Mouse (Mus musculus) embryonic facial prominence, embryonic 13.5 days (tissue): ENCODE results near the gene E130208F15Rik. TPM values are rescaled to one million over a fixed set of nuclear protein-coding genes. Genes with fewer than 3 reads are reported as not detected.

Experiments used
- ATAC-seq: fragments of 200-750 bp; cut with Nextera tagmentation; 2 replicates; pipeline ENCODE4 v1.8.0; 2017; ENCODE audit warnings: low read depth; ENCODE audit not compliant: insufficient number of reproducible peaks, insufficient read depth, low FRiP score, low TSS enrichment
- H3K27ac ChIP-seq: fragments of 300-500 bp; sonication (generic); 2 replicates; pipeline ENCODE4 v1.5.1; 2015; ENCODE audit warnings: moderate library complexity, mild to moderate bottlenecking, inconsistent platforms
- H3K27me3 ChIP-seq: fragments of 300-500 bp; sonication (generic); 2 replicates; pipeline ENCODE4 v1.6.1; 2015; ENCODE audit warnings: mild to moderate bottlenecking, inconsistent platforms
- H3K36me3 ChIP-seq: fragments of 300-500 bp; sonication (generic); 2 replicates; pipeline ENCODE4 v1.6.1; 2015; ENCODE audit warnings: mild to moderate bottlenecking, inconsistent platforms
- H3K4me1 ChIP-seq: fragments of 300-500 bp; sonication (generic); 2 replicates; pipeline ENCODE4 v1.6.1; 2015; ENCODE audit warnings: inconsistent platforms
- H3K4me2 ChIP-seq: fragments of 300-500 bp; sonication (generic); 2 replicates; pipeline ENCODE4 v1.6.1; 2015; ENCODE audit warnings: moderate library complexity, mild to moderate bottlenecking, inconsistent platforms
- H3K4me3 ChIP-seq: fragments of 300-500 bp; sonication (generic); 2 replicates; pipeline ENCODE4 v1.5.1; 2015; ENCODE audit warnings: mild to moderate bottlenecking, inconsistent platforms
- H3K9ac ChIP-seq: fragments of 300-500 bp; sonication (generic); 2 replicates; pipeline ENCODE4 v1.6.1; 2015; ENCODE audit warnings: mild to moderate bottlenecking, inconsistent platforms
- H3K9me3 ChIP-seq: fragments of 300-500 bp; sonication (generic); 2 replicates; pipeline ENCODE4 v1.6.1; 2016; ENCODE audit warnings: inconsistent platforms
- WGBS: fragments of 180-500 bp; shearing (Covaris S2); methylation state at CpG from one replicate; pipeline ENCODE4 v1.1.7; 2015; ENCODE audit warnings: mixed read lengths; 5-methylcytosine and 5-hydroxymethylcytosine counted together
- polyA plus RNA-seq: library from polyadenylated mRNA; unstranded; fragments of >200 nt; fragmentation: Nextera tagmentation; extraction: Ambion mirVana; gene quantifications from 2 replicates; pipeline ENCODE4 v1.2.1, GENCODE M21; 2015

E130208F15Rik gene
- 5.1 TPM in 1 of 2 replicates, not detected in the other for polyA plus RNA-seq

DNA sequence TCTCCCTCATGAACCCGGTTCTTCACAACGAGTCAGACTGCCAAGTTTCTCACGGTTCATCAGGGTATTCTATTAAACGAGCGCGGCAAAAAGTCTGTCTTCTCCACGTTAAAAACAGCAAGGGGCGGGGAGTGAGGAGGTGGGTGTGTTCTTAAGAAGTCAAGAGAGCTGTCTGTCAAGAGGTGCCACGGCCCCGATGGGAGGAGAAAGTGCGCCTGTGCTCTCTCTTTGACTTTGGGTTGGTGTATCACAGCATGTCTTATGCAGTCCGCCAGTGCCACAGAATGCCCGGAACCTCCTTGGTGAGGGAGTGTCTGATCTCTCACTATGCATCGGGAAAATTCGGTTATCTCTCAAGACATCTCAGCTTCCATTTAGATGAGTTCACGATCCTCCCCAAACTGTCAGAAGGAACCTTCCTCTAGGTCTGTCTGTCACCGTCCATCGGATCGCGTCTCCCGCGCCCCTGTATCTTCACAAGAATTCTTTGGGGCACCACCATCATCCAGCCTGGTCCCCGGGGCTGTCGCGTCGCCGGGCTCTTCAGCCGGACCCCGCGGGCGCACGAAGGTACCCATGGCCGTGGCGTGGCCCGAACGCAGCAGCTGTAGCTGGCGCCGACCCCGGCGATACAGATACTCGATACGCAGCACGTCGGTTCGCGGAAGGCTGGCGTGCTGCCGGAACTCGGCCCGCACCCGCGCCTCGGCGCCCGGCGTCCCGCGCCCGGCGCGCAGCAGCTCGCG is at the start of gene E130208F15Rik:
E130208F15Rik (plus strand) TSS at position 202 of the 746 bp plus-strand sequence.
- peak within 1 kb of the TSS; percentile 79 for H3K4me2 ChIP-seq
- under 1% methylated on average over 63 of the region's 63 CpGs for WGBS
- peaks cover 15% of the 10 kb centered on the region for H3K4me1 ChIP-seq
- no peaks in the 10 kb centered on the region for H3K9me3 ChIP-seq
- H3K9ac ChIP-seq, result peak within 1 kb of the TSS; percentile 92
- H3K27me3 ChIP-seq, result no peaks in the 10 kb centered on the region
- peak; percentile 66 for ATAC-seq
- peaks cover 12% of the 10 kb centered on the region; the same call in 1 of the 2 replicates for H3K36me3 ChIP-seq
- H3K4me3 ChIP-seq, result peak within 1 kb of the TSS; percentile 83
- H3K27ac ChIP-seq, result peak within 1 kb of the TSS; percentile 91

- Histone ChIP-seq H3K9ac (no peak overlapping the region), H3K36me3 (no peaks in the 10 kb centered on the region), H3K4me1 (peaks cover 3% of the 10 kb centered on the region), H3K9me3 (no peaks in the 10 kb centered on the region), H3K4me3 (no peak overlapping the region), H3K27ac (no peak overlapping the region), H3K27me3 (no peaks in the 10 kb centered on the region), H3K4me2 (no peak overlapping the region)
- ATAC-seq, result no peak
- WGBS, result 78% methylated on average over 6 of the region's 6 CpGs
Measured at GRCm38 (mm10) chr7:30274383-30274782, 47.2 kb upstream of the E130208F15Rik start.

GRCm38 (mm10) chr7:30278911-30279310 is 42.6 kb upstream of the E130208F15Rik start:
- Histone ChIP-seq H3K9ac (no peak overlapping the region), H3K27me3 (no peaks in the 10 kb centered on the region), H3K36me3 (no peaks in the 10 kb centered on the region), H3K4me3 (no peak overlapping the region), H3K4me1 (peaks cover 12% of the 10 kb centered on the region), H3K4me2 (peak overlapping the region; percentile 85), H3K9me3 (no peaks in the 10 kb centered on the region), H3K27ac (no peak overlapping the region)
- 56% methylated on average over 2 of the region's 2 CpGs for WGBS
- no peak for ATAC-seq

DNA sequence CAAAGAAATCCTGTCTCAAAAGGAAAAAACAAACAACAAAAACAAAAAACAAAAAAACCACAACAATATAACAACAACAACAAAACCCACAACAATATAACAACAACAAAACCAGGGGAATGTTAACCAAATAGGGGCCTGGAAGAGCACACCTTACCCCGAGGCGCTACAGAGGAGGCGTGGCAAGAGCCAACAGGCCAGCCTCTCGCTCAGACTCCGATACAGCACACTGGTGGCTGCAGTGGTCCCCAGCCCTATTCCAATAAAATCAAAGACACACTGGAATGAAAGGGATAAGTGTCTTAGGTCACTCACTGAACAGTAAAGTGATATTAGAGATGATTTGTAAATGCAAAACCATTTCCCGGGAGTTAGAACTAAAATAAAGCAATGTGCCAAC is 42.0 kb upstream of the E130208F15Rik start:
- Histone ChIP-seq H3K9me3 (no peaks in the 10 kb centered on the region), H3K4me1 (peaks cover 12% of the 10 kb centered on the region), H3K4me3 (peak overlapping the region; percentile 81), H3K4me2 (peak overlapping the region; percentile 85), H3K27me3 (no peaks in the 10 kb centered on the region), H3K9ac (peak overlapping the region; percentile 69), H3K27ac (0 out of 2 replicates have a peak overlapping the region, but pooled peaks have one; percentile 97), H3K36me3 (no peaks in the 10 kb centered on the region)
- WGBS, result 0% methylated on average over 6 of the region's 6 CpGs
- no peak for ATAC-seq

GRCm38 (mm10) chr7:30279951-30280669 is 41.4 kb upstream of the E130208F15Rik start, which contains the start of the genes Thap8 and Wdr62:
Gene Thap8 (plus strand): TSS chr7:30280094.
Gene Wdr62 (minus strand): TSS chr7:30280419.
- H3K27me3 ChIP-seq, result no peaks in the 10 kb centered on the region
- peak within 1 kb of the TSS; percentile 85 for H3K4me2 ChIP-seq
- no peaks in the 10 kb centered on the region for H3K9me3 ChIP-seq
- under 1% methylated on average over 49 of the region's 49 CpGs for WGBS
- H3K4me1 ChIP-seq, result peaks cover 12% of the 10 kb centered on the region
- peak; percentile 94 for ATAC-seq
- H3K9ac ChIP-seq, result peak within 1 kb of the TSS; percentile 69
- peak within 1 kb of the TSS; percentile 81 for H3K4me3 ChIP-seq
- H3K36me3 ChIP-seq, result no peaks in the 10 kb centered on the region
- H3K27ac ChIP-seq, result peak within 1 kb of the TSS; percentile 97

- H3K9me3 ChIP-seq, result no peaks in the 10 kb centered on the region
- no peaks in the 10 kb centered on the region for H3K27me3 ChIP-seq
- under 1% methylated on average over 20 of the region's 20 CpGs for WGBS
- peak overlapping the region; percentile 97 for H3K27ac ChIP-seq
- peak; percentile 86 for ATAC-seq
- H3K9ac ChIP-seq, result peak overlapping the region; percentile 68
- peaks cover 12% of the 10 kb centered on the region for H3K4me1 ChIP-seq
- peak overlapping the region; percentile 85 for H3K4me2 ChIP-seq
- no peaks in the 10 kb centered on the region for H3K36me3 ChIP-seq
- peak overlapping the region; percentile 81 for H3K4me3 ChIP-seq
Measured at GRCm38 (mm10) chr7:30280670-30281138, 40.8 kb upstream of the E130208F15Rik start.

- H3K4me1 ChIP-seq, result peaks cover 12% of the 10 kb centered on the region
- no peak overlapping the region for H3K4me3 ChIP-seq
- no peak overlapping the region for H3K9ac ChIP-seq
- ATAC-seq, result no peak
- H3K36me3 ChIP-seq, result no peaks in the 10 kb centered on the region
- WGBS, result 80% methylated on average over 4 of the region's 4 CpGs
- no peaks in the 10 kb centered on the region for H3K9me3 ChIP-seq
- no peaks in the 10 kb centered on the region for H3K27me3 ChIP-seq
- H3K27ac ChIP-seq, result peak overlapping the region; percentile 97; the same call in 1 of the 2 replicates
- H3K4me2 ChIP-seq, result peak overlapping the region; percentile 85; the same call in 1 of the 2 replicates
Measured at GRCm38 (mm10) chr7:30281522-30281921, 40.0 kb upstream of the E130208F15Rik start.

DNA sequence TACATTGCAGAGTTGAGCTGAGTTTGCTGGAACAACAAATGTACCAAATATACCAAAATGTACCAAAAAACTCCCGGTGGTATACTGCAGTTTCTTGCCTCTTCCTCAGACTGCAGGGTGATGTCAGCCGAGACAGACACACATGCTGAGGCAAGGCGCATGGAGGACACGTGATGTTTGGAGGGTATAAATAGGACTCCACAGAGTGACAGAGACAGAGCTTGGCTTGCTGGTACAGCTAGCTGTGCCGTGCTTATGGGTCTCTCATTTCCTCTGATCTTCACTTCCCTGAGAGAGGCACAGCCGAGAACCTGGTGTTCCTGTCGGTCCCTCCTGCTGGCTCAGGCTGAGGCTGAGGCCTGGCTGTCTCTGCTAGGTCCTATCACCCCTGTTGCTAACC is 38.8 kb upstream of the E130208F15Rik start:
- H3K4me3 ChIP-seq, result no peak overlapping the region
- H3K9ac ChIP-seq, result no peak overlapping the region
- no peaks in the 10 kb centered on the region for H3K36me3 ChIP-seq
- ATAC-seq, result no peak
- peaks cover 12% of the 10 kb centered on the region for H3K4me1 ChIP-seq
- H3K9me3 ChIP-seq, result no peaks in the 10 kb centered on the region
- no peak overlapping the region for H3K4me2 ChIP-seq
- H3K27me3 ChIP-seq, result no peaks in the 10 kb centered on the region
- 72% methylated on average over 7 of the region's 7 CpGs for WGBS
- H3K27ac ChIP-seq, result no peak overlapping the region

- Histone ChIP-seq H3K4me1 (peaks cover under 1% of the 10 kb centered on the region; the same call in 1 of the 2 replicates), H3K9me3 (no peaks in the 10 kb centered on the region), H3K27me3 (0 out of 2 replicates have a peak, but pooled peaks cover 3% of the 10 kb centered on the region), H3K27ac (no peak overlapping the region), H3K4me3 (no peak overlapping the region), H3K4me2 (no peak overlapping the region), H3K36me3 (no peaks in the 10 kb centered on the region), H3K9ac (no peak overlapping the region)
- no peak for ATAC-seq
- WGBS, result 56% methylated on average over 8 of the region's 8 CpGs
Measured at GRCm38 (mm10) chr7:30286701-30287410, 34.7 kb upstream of the E130208F15Rik start.

DNA sequence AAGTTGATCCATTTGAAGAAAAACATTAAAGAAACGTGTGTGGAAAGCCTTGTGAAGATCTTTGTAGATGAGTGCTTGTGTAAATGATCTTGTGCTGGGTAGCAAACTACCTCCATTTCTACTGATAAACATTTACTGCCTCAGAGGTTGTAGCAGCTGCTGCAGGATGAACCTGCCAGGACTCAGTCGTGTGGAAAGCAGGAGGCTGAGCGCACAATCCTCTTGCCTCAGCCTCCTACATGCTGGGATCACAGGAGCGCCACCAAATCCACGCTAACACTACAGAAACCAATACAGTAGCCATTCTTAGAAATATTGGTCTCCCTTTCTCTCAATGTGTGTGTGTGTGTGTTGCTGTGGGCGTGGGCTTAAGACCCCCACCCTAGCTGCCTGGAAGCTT is 33.5 kb upstream of the E130208F15Rik start:
- Histone ChIP-seq H3K27me3 (0 out of 2 replicates have a peak, but pooled peaks cover 3% of the 10 kb centered on the region), H3K4me2 (no peak overlapping the region), H3K9me3 (no peaks in the 10 kb centered on the region), H3K36me3 (no peaks in the 10 kb centered on the region), H3K4me1 (peaks cover 11% of the 10 kb centered on the region), H3K27ac (no peak overlapping the region), H3K4me3 (no peak overlapping the region), H3K9ac (no peak overlapping the region)
- ATAC-seq, result no peak
- 75% methylated on average over 6 of the region's 6 CpGs for WGBS
